ENCODE assay signal across 25 mouse cellular contexts in genomic region chr5:117894050-117894449, GRCm38 (mm10).
"Had no signal": no experiment of that assay in that cellular context is flagged by ENCODE, and none has a peak within 500 bp of the region (broad histone marks: within the 10 kb centered on the region; RNA-seq: fewer than 3 reads in every experiment).

No protein-coding gene starts in this region.

- H3K27ac ChIP-seq: heart, adult 2 months; heart, embryonic 13.5 days; heart, embryonic 15.5 days; hindbrain, embryonic 13.5 days; hindbrain, embryonic 15.5 days; hindbrain, postnatal 0 days; kidney, embryonic 15.5 days; kidney, postnatal 0 days; limb, embryonic 13.5 days had no signal

- H3K9ac ChIP-seq: forebrain, postnatal 0 days; heart, embryonic 13.5 days; heart, embryonic 15.5 days; hindbrain, embryonic 13.5 days; hindbrain, embryonic 15.5 days; kidney, embryonic 15.5 days; limb, embryonic 13.5 days had no signal

- H3K27me3 ChIP-seq: hindbrain, embryonic 15.5 days; limb, embryonic 13.5 days had no signal

- DNase-seq: forebrain, postnatal 0 days; gastrocnemius, postnatal 14 days; gastrocnemius, postnatal 36 days; heart, adult 11 months; heart, adult 2 months; heart, postnatal 14 days; heart, postnatal 36 days; kidney, adult 11 months; kidney, adult 2 months; kidney, adult 9 months; kidney, postnatal 14 days; kidney, postnatal 36 days; layer of hippocampus, adult 9-11 months; layer of hippocampus, postnatal 36 days; left cerebral cortex, postnatal 4 days had no signal

- ATAC-seq: forebrain, postnatal 0 days; hindbrain, postnatal 0 days; intestine, embryonic 16.5 days had no signal

- H3K4me3 ChIP-seq: heart, adult 2 months; heart, embryonic 13.5 days; heart, embryonic 15.5 days; hindbrain, embryonic 13.5 days; hindbrain, embryonic 15.5 days; kidney, embryonic 15.5 days; limb, embryonic 13.5 days had no signal

- H3K9me3 ChIP-seq: heart, embryonic 13.5 days; heart, embryonic 15.5 days; hindbrain, embryonic 13.5 days; hindbrain, embryonic 15.5 days; kidney, embryonic 15.5 days; limb, embryonic 13.5 days had no signal

- H3K36me3 ChIP-seq: heart, embryonic 13.5 days; heart, embryonic 15.5 days; hindbrain, embryonic 13.5 days; hindbrain, embryonic 15.5 days; kidney, embryonic 15.5 days; limb, embryonic 13.5 days had no signal

- H3K4me2 ChIP-seq: heart, embryonic 11.5 days; heart, embryonic 13.5 days; heart, embryonic 15.5 days; hindbrain, embryonic 13.5 days; hindbrain, embryonic 15.5 days; kidney, embryonic 15.5 days; limb, embryonic 13.5 days had no signal
